Comparison of ENCODE assay signal across 16 mouse cellular contexts in the genomic region with DNA sequence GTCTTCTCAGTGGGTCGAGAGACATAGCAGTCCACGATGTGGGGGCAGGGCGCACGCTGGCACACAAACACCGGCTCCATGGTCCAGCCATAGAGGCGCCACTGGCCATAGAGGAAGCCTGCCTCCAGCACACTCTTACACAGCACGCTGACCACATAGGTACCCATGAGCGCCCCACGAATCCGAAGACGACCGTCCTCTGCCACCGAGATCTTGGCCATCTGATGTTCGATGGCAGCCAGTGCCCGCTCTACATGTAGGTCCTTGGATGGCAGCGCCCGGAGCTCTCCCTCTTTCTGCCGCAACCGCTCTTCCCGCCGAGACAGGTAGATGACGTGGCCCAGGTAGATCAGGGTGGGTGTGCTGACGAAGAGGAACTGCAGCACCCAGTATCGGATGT. TPM values are rescaled to one million over a fixed set of nuclear protein-coding genes. Genes with fewer than 3 reads are reported as not detected.
DNase-seq lines count a peak whose midpoint lies in the region; ATAC-seq and TF ChIP-seq lines count a peak whose summit lies in the region.
"Had no signal": no experiment of that assay in that cellular context is flagged by ENCODE, and none has a peak within 500 bp of the region (broad histone marks: within the 10 kb centered on the region; RNA-seq: fewer than 3 reads in every experiment).

No protein-coding gene starts in this region.

- no peak overlapping the region for H3K4me2 ChIP-seq in hindbrain, embryonic 14.5 days (replicated peaks)
- 0 out of 2 replicates have a peak overlapping the region, but pooled peaks have one; percentile 15 for H3K4me2 ChIP-seq in lung, embryonic 14.5 days
- peak overlapping the region; percentile 92 for H3K4me2 ChIP-seq in heart, postnatal 0 days (ENCODE audit: low read depth, low read length)
- peak overlapping the region; percentile 81; the same call in 1 of the 2 replicates for H3K4me2 ChIP-seq in midbrain, postnatal 0 days (ENCODE audit: low read depth, low read length, poor library complexity, severe bottlenecking)
- H3K4me2 ChIP-seq: limb, embryonic 13.5 days had no signal

- H3K4me1 ChIP-seq in hindbrain, embryonic 10.5 days (replicated peaks), result peaks cover 25% of the 10 kb centered on the region
- no peaks in the 10 kb centered on the region for H3K4me1 ChIP-seq in hindbrain, embryonic 14.5 days (replicated peaks; ENCODE audit: control insufficient read depth, insufficient read depth, low read length)
- no peaks in the 10 kb centered on the region for H3K4me1 ChIP-seq in lung, embryonic 14.5 days (ENCODE audit: insufficient read depth)
- H3K4me1 ChIP-seq in heart, postnatal 0 days (ENCODE audit: control insufficient read depth, insufficient read depth), result no peaks in the 10 kb centered on the region
- H3K4me1 ChIP-seq in midbrain, postnatal 0 days (ENCODE audit: insufficient read depth, low read length), result peaks cover 8% of the 10 kb centered on the region; the same call in 1 of the 2 replicates

- peak overlapping the region; percentile 61; the same call in 1 of the 2 replicates for H3K4me3 ChIP-seq in hindbrain, embryonic 10.5 days
- H3K4me3 ChIP-seq in hindbrain, embryonic 14.5 days (replicated peaks; ENCODE audit: low read length), result no peak overlapping the region; the same call in 1 of the 2 replicates
- H3K4me3 ChIP-seq in lung, embryonic 14.5 days (ENCODE audit: low read depth, low read length), result 0 out of 2 replicates have a peak overlapping the region, but pooled peaks have one; percentile 12
- peak overlapping the region; percentile 62 for H3K4me3 ChIP-seq in heart, postnatal 0 days (ENCODE audit: low read depth, low read length)
- no peak overlapping the region for H3K4me3 ChIP-seq in midbrain, postnatal 0 days (ENCODE audit: low read depth, low read length)
- H3K4me3 ChIP-seq: myocyte had no signal

- H3K36me3 ChIP-seq in hindbrain, embryonic 10.5 days, result no peaks in the 10 kb centered on the region
- H3K36me3 ChIP-seq in hindbrain, embryonic 14.5 days (replicated peaks; ENCODE audit: control insufficient read depth, insufficient read depth), result no peaks in the 10 kb centered on the region
- H3K36me3 ChIP-seq in lung, embryonic 14.5 days (ENCODE audit: insufficient read depth), result no peaks in the 10 kb centered on the region
- no peaks in the 10 kb centered on the region for H3K36me3 ChIP-seq in heart, postnatal 0 days (replicated peaks; ENCODE audit: control insufficient read depth, insufficient read depth, low read length)
- H3K36me3 ChIP-seq in midbrain, postnatal 0 days (ENCODE audit: insufficient read depth, low read length), result no peaks in the 10 kb centered on the region
- H3K36me3 ChIP-seq: embryonic facial prominence, embryonic 10.5 days; limb, embryonic 13.5 days had no signal

- no peak for TF ChIP-seq EP300 in heart, postnatal 0 days (IDR thresholded peaks at IDR 0.05; ENCODE audit: low read depth)

- TF ChIP-seq CTCF in lung, embryonic 14.5 days (IDR thresholded peaks at IDR 0.05; ENCODE audit: low read depth), result no peak
- no peak for TF ChIP-seq CTCF in heart, postnatal 0 days (IDR thresholded peaks at IDR 0.05; ENCODE audit: low read depth)
- no peak for TF ChIP-seq CTCF in midbrain, postnatal 0 days (IDR thresholded peaks at IDR 0.05)

- 58% methylated on average over 24 of the region's 24 CpGs for WGBS in hindbrain, embryonic 10.5 days
- WGBS in hindbrain, embryonic 14.5 days, result 66% methylated on average over 24 of the region's 24 CpGs
- 64% methylated on average over 24 of the region's 24 CpGs for WGBS in lung, embryonic 14.5 days
- 64% methylated on average over 24 of the region's 24 CpGs for WGBS in heart, postnatal 0 days
- 68% methylated on average over 24 of the region's 24 CpGs for WGBS in midbrain, postnatal 0 days

- no peak for DNase-seq in hindbrain, embryonic 10.5 days (ENCODE audit: low spot score)
- no peak for DNase-seq in hindbrain, embryonic 14.5 days (ENCODE audit: low spot score)
- no peak for DNase-seq in lung, embryonic 14.5 days
- DNase-seq in lung, postnatal 14 days, result no peak
- DNase-seq in heart, postnatal 0 days (ENCODE audit: low spot score), result no peak
- no peak for DNase-seq in midbrain, postnatal 0 days (ENCODE audit: low spot score)
- no peak for DNase-seq in spleen, postnatal 4 days (ENCODE audit: low spot score in 2 of 2)
- DNase-seq: layer of hippocampus, postnatal 36 days had no signal

- H3K9me3 ChIP-seq in hindbrain, embryonic 10.5 days, result no peaks in the 10 kb centered on the region
- H3K9me3 ChIP-seq in hindbrain, embryonic 14.5 days (ENCODE audit: control insufficient read depth, low read length), result no peaks in the 10 kb centered on the region
- no peaks in the 10 kb centered on the region for H3K9me3 ChIP-seq in lung, embryonic 14.5 days (ENCODE audit: low read depth, low read length)
- no peaks in the 10 kb centered on the region for H3K9me3 ChIP-seq in heart, postnatal 0 days (replicated peaks; ENCODE audit: control insufficient read depth, low read length)
- no peaks in the 10 kb centered on the region for H3K9me3 ChIP-seq in midbrain, postnatal 0 days (ENCODE audit: low read length)
- H3K9me3 ChIP-seq: embryonic facial prominence, embryonic 10.5 days; limb, embryonic 13.5 days had no signal

- peaks cover 58% of the 10 kb centered on the region for H3K27me3 ChIP-seq in hindbrain, embryonic 10.5 days (ENCODE audit: insufficient read depth, poor library complexity, severe bottlenecking)
- no peaks in the 10 kb centered on the region; the same call in 1 of the 2 replicates for H3K27me3 ChIP-seq in hindbrain, embryonic 14.5 days (ENCODE audit: control insufficient read depth, insufficient read depth, low read length)
- H3K27me3 ChIP-seq in lung, embryonic 14.5 days (ENCODE audit: insufficient read depth, low read length), result peaks cover 18% of the 10 kb centered on the region
- peaks cover 32% of the 10 kb centered on the region for H3K27me3 ChIP-seq in heart, postnatal 0 days (ENCODE audit: control insufficient read depth, insufficient read depth, low read length)
- H3K27me3 ChIP-seq in midbrain, postnatal 0 days (ENCODE audit: insufficient read depth, low read length), result no peaks in the 10 kb centered on the region

- H3K27ac ChIP-seq in hindbrain, embryonic 10.5 days, result no peak overlapping the region
- H3K27ac ChIP-seq in hindbrain, embryonic 14.5 days, result no peak overlapping the region
- no peak overlapping the region for H3K27ac ChIP-seq in lung, embryonic 14.5 days (ENCODE audit: low read depth)
- no peak overlapping the region for H3K27ac ChIP-seq in heart, postnatal 0 days (ENCODE audit: low read depth)
- H3K27ac ChIP-seq in midbrain, postnatal 0 days (ENCODE audit: low read depth, low read length), result no peak overlapping the region
- H3K27ac ChIP-seq: embryonic facial prominence, embryonic 10.5 days; limb, embryonic 13.5 days; macrophage had no signal

- H3K9ac ChIP-seq in hindbrain, embryonic 14.5 days, result no peak overlapping the region
- no peak overlapping the region for H3K9ac ChIP-seq in lung, embryonic 14.5 days
- no peak overlapping the region for H3K9ac ChIP-seq in heart, postnatal 0 days (replicated peaks; ENCODE audit: low read depth, low read length)
- H3K9ac ChIP-seq in midbrain, postnatal 0 days (replicated peaks; ENCODE audit: low read length, poor library complexity, severe bottlenecking), result no peak overlapping the region
- H3K9ac ChIP-seq: limb, embryonic 13.5 days had no signal

- ATAC-seq in hindbrain, embryonic 14.5 days (ENCODE audit: low FRiP score), result no peak
- no peak for ATAC-seq in lung, embryonic 14.5 days (ENCODE audit: insufficient read depth)
- ATAC-seq in heart, postnatal 0 days (ENCODE audit: insufficient read depth, low read depth), result no peak
- no peak for ATAC-seq in midbrain, postnatal 0 days (ENCODE audit: low FRiP score)
- ATAC-seq: Patski had no signal

RNA-seq across cellular contexts. Expression of gene Gja4, which starts 1.5 kb away (rescaled TPM):
- polyA plus RNA-seq in hindbrain, embryonic 10.5 days (2016; fragmentation: Nextera tagmentation; extraction: Ambion mirVana), result 13.5 and 18.8 TPM in 2 replicates
- 25.4 and 27.0 TPM in 2 replicates for polyA plus RNA-seq in hindbrain, embryonic 14.5 days (2014; fragmentation: Nextera tagmentation; extraction: Ambion mirVana)
- polyA plus RNA-seq in lung, embryonic 14.5 days (2014; fragmentation: Nextera tagmentation; extraction: Ambion mirVana), result 24.0 and 26.1 TPM in 2 replicates
- total RNA-seq in heart, postnatal 0 days (2014; rRNA removed; ENCODE audit: low replicate concordance), result 38.4 and 45.0 TPM in 2 replicates
- polyA plus RNA-seq in heart, postnatal 0 days (2015; fragmentation: Nextera tagmentation; extraction: Ambion mirVana), result 20.7 and 23.4 TPM in 2 replicates
- total RNA-seq in midbrain, postnatal 0 days (2014; rRNA removed), result 24.8 and 25.8 TPM in 2 replicates
- polyA plus RNA-seq in midbrain, postnatal 0 days (2015; fragmentation: Nextera tagmentation; extraction: Ambion mirVana), result 21.9 and 26.5 TPM in 2 replicates
- polyA plus RNA-seq: macrophage had no signal

RNA-seq across cellular contexts. Expression of gene Gjb3, which starts 18.3 kb away (rescaled TPM):
- polyA plus RNA-seq in hindbrain, embryonic 10.5 days (2016; fragmentation: Nextera tagmentation; extraction: Ambion mirVana), result 2.2 and 6.2 TPM in 2 replicates
- polyA plus RNA-seq in hindbrain, embryonic 14.5 days (2014; fragmentation: Nextera tagmentation; extraction: Ambion mirVana), result 0.17 TPM in 1 of 2 replicates, not detected in the other
- 0.86 and 1.1 TPM in 2 replicates for polyA plus RNA-seq in lung, embryonic 14.5 days (2014; fragmentation: Nextera tagmentation; extraction: Ambion mirVana)
- not detected in 2 replicates for total RNA-seq in heart, postnatal 0 days (2014; rRNA removed; ENCODE audit: low replicate concordance)
- polyA plus RNA-seq in heart, postnatal 0 days (2015; fragmentation: Nextera tagmentation; extraction: Ambion mirVana), result 0.16 and 0.18 TPM in 2 replicates
- 1.0 and 1.8 TPM in 2 replicates for total RNA-seq in midbrain, postnatal 0 days (2014; rRNA removed)
- polyA plus RNA-seq in midbrain, postnatal 0 days (2015; fragmentation: Nextera tagmentation; extraction: Ambion mirVana), result 0.83 and 0.85 TPM in 2 replicates
- total RNA-seq: gastrocnemius, postnatal 4 days had no signal
- polyA plus RNA-seq: macrophage had no signal

RNA-seq across cellular contexts. Expression of gene Gjb4, which starts 41.5 kb away (rescaled TPM):
- polyA plus RNA-seq in hindbrain, embryonic 10.5 days (2016; fragmentation: Nextera tagmentation; extraction: Ambion mirVana), result 0.15 and 0.21 TPM in 2 replicates
- polyA plus RNA-seq in hindbrain, embryonic 14.5 days (2014; fragmentation: Nextera tagmentation; extraction: Ambion mirVana), result 0.17 TPM in 1 of 2 replicates, not detected in the other
- 0.12 TPM in 1 of 2 replicates, not detected in the other for polyA plus RNA-seq in lung, embryonic 14.5 days (2014; fragmentation: Nextera tagmentation; extraction: Ambion mirVana)
- total RNA-seq in heart, postnatal 0 days (2014; rRNA removed; ENCODE audit: low replicate concordance), result not detected in 2 replicates
- not detected in 2 replicates for polyA plus RNA-seq in heart, postnatal 0 days (2015; fragmentation: Nextera tagmentation; extraction: Ambion mirVana)
- not detected in 2 replicates for total RNA-seq in midbrain, postnatal 0 days (2014; rRNA removed)
- polyA plus RNA-seq in midbrain, postnatal 0 days (2015; fragmentation: Nextera tagmentation; extraction: Ambion mirVana), result not detected in 2 replicates
- total RNA-seq: gastrocnemius, postnatal 4 days had no signal
- polyA plus RNA-seq: embryonic facial prominence, embryonic 10.5 days; limb, embryonic 13.5 days; macrophage; spleen, adult 2 months; testis, adult 2 months had no signal

RNA-seq across cellular contexts. Expression of gene Gjb5, which starts 45.6 kb away (rescaled TPM):
- polyA plus RNA-seq in hindbrain, embryonic 10.5 days (2016; fragmentation: Nextera tagmentation; extraction: Ambion mirVana), result 0.85 and 2.1 TPM in 2 replicates
- 0.12 and 0.21 TPM in 2 replicates for polyA plus RNA-seq in hindbrain, embryonic 14.5 days (2014; fragmentation: Nextera tagmentation; extraction: Ambion mirVana)
- 0.51 and 0.70 TPM in 2 replicates for polyA plus RNA-seq in lung, embryonic 14.5 days (2014; fragmentation: Nextera tagmentation; extraction: Ambion mirVana)
- total RNA-seq in heart, postnatal 0 days (2014; rRNA removed; ENCODE audit: low replicate concordance), result 1.7 and 2.7 TPM in 2 replicates
- 0.51 and 0.63 TPM in 2 replicates for polyA plus RNA-seq in heart, postnatal 0 days (2015; fragmentation: Nextera tagmentation; extraction: Ambion mirVana)
- total RNA-seq in midbrain, postnatal 0 days (2014; rRNA removed), result 0.33 and 0.49 TPM in 2 replicates
- polyA plus RNA-seq in midbrain, postnatal 0 days (2015; fragmentation: Nextera tagmentation; extraction: Ambion mirVana), result 0.18 and 0.35 TPM in 2 replicates
- total RNA-seq: layer of hippocampus, postnatal 36 days had no signal
- polyA plus RNA-seq: macrophage; spleen, adult 2 months had no signal

Comparison
In these comparisons a context has a peak if more than half of its experiments do, and no peak if none do; other contexts are left out.
1. H3K4me3 ChIP-seq: peak in hindbrain, embryonic 10.5 days (single experiment), lung, embryonic 14.5 days (single experiment) and heart, postnatal 0 days (single experiment); none in hindbrain, embryonic 14.5 days (single experiment) and midbrain, postnatal 0 days (single experiment).